Mouse (Mus musculus): ENCODE measurements around the gene Anks4b. TPM values are rescaled to one million over a fixed set of nuclear protein-coding genes. Genes with fewer than 3 reads are reported as not detected.

Gene Anks4b
- polyA plus RNA-seq (2014; fragmentation: Nextera tagmentation; extraction: Ambion mirVana), result 4.5 and 5.2 TPM in 2 replicates

GRCm38 (mm10) chr7:120173603-120174244 is at the start of gene Anks4b:
Anks4b (plus strand) TSS chr7:120173858.
- DNase-seq (ENCODE audit: low spot score), result peak; percentile 63
- WGBS, result 72% methylated on average over 10 of the region's 10 CpGs
- ATAC-seq (replicated peaks; ENCODE audit: low FRiP score, low TSS enrichment, low read depth), result peak; percentile 81
- H3K4me1 ChIP-seq (replicated peaks; ENCODE audit: control insufficient read depth, insufficient read depth, low read length), result no peaks in the 10 kb centered on the region
- H3K27ac ChIP-seq (ENCODE audit: low read depth), result no peak within 1 kb of the TSS
- H3K4me3 ChIP-seq (ENCODE audit: low read depth, low read length), result peak within 1 kb of the TSS; percentile 24
- no peaks in the 10 kb centered on the region for H3K9me3 ChIP-seq (ENCODE audit: control insufficient read depth, low read length)
- H3K27me3 ChIP-seq (replicated peaks; ENCODE audit: control insufficient read depth, insufficient read depth, low read length), result no peaks in the 10 kb centered on the region
- H3K9ac ChIP-seq (ENCODE audit: low read length), result no peak within 1 kb of the TSS
- peak within 1 kb of the TSS; percentile 37 for H3K4me2 ChIP-seq (ENCODE audit: low read length)
- no peaks in the 10 kb centered on the region for H3K36me3 ChIP-seq (ENCODE audit: control insufficient read depth, insufficient read depth, low read length)

GRCm38 (mm10) chr7:120124844-120125243 is 48.8 kb upstream of the Anks4b start:
- Histone ChIP-seq H3K27me3 (replicated peaks; ENCODE audit: control insufficient read depth, insufficient read depth, low read length) (no peaks in the 10 kb centered on the region), H3K4me1 (replicated peaks; ENCODE audit: control insufficient read depth, insufficient read depth, low read length) (peaks cover 6% of the 10 kb centered on the region; the same call in 1 of the 2 replicates), H3K9me3 (ENCODE audit: control insufficient read depth, low read length) (no peaks in the 10 kb centered on the region), H3K4me3 (ENCODE audit: low read depth, low read length) (no peak overlapping the region), H3K36me3 (ENCODE audit: control insufficient read depth, insufficient read depth, low read length) (peaks cover 16% of the 10 kb centered on the region), H3K27ac (ENCODE audit: low read depth) (no peak overlapping the region), H3K4me2 (ENCODE audit: low read length) (no peak overlapping the region), H3K9ac (ENCODE audit: low read length) (no peak overlapping the region)
- ATAC-seq (replicated peaks; ENCODE audit: low FRiP score, low TSS enrichment, low read depth) (peak; percentile 83), DNase-seq (ENCODE audit: low spot score) (peak; percentile 81)
- WGBS, result 1% methylated on average over 3 of the region's 3 CpGs

GRCm38 (mm10) chr7:120126976-120127685 is 46.5 kb upstream of the Anks4b start:
- Histone ChIP-seq H3K27ac (ENCODE audit: low read depth) (no peak overlapping the region), H3K27me3 (replicated peaks; ENCODE audit: control insufficient read depth, insufficient read depth, low read length) (no peaks in the 10 kb centered on the region), H3K4me3 (ENCODE audit: low read depth, low read length) (no peak overlapping the region), H3K9me3 (ENCODE audit: control insufficient read depth, low read length) (no peaks in the 10 kb centered on the region), H3K4me2 (ENCODE audit: low read length) (no peak overlapping the region), H3K9ac (ENCODE audit: low read length) (no peak overlapping the region), H3K4me1 (replicated peaks; ENCODE audit: control insufficient read depth, insufficient read depth, low read length) (peaks cover 6% of the 10 kb centered on the region; the same call in 1 of the 2 replicates), H3K36me3 (ENCODE audit: control insufficient read depth, insufficient read depth, low read length) (no peaks in the 10 kb centered on the region)
- no peak for DNase-seq (ENCODE audit: low spot score)
- WGBS, result 33% methylated on average over 5 of the region's 5 CpGs
- no peak for ATAC-seq (replicated peaks; ENCODE audit: low FRiP score, low TSS enrichment, low read depth)

GRCm38 (mm10) chr7:120127686-120128059 is 46.0 kb upstream of the Anks4b start:
- Histone ChIP-seq H3K4me1 (replicated peaks; ENCODE audit: control insufficient read depth, insufficient read depth, low read length) (peaks cover 6% of the 10 kb centered on the region; the same call in 1 of the 2 replicates), H3K4me2 (ENCODE audit: low read length) (no peak overlapping the region), H3K27ac (ENCODE audit: low read depth) (no peak overlapping the region), H3K9ac (ENCODE audit: low read length) (no peak overlapping the region), H3K9me3 (ENCODE audit: control insufficient read depth, low read length) (no peaks in the 10 kb centered on the region), H3K36me3 (ENCODE audit: control insufficient read depth, insufficient read depth, low read length) (no peaks in the 10 kb centered on the region), H3K27me3 (replicated peaks; ENCODE audit: control insufficient read depth, insufficient read depth, low read length) (no peaks in the 10 kb centered on the region), H3K4me3 (ENCODE audit: low read depth, low read length) (no peak overlapping the region)
- ATAC-seq (replicated peaks; ENCODE audit: low FRiP score, low TSS enrichment, low read depth) (no peak), DNase-seq (ENCODE audit: low spot score) (no peak)
- 23% methylated on average over 4 of the region's 4 CpGs for WGBS

- Histone ChIP-seq H3K4me2 (ENCODE audit: low read length) (no peak overlapping the region), H3K4me1 (replicated peaks; ENCODE audit: control insufficient read depth, insufficient read depth, low read length) (peaks cover 6% of the 10 kb centered on the region; the same call in 1 of the 2 replicates), H3K4me3 (ENCODE audit: low read depth, low read length) (no peak overlapping the region), H3K36me3 (ENCODE audit: control insufficient read depth, insufficient read depth, low read length) (no peaks in the 10 kb centered on the region), H3K27ac (ENCODE audit: low read depth) (no peak overlapping the region), H3K27me3 (replicated peaks; ENCODE audit: control insufficient read depth, insufficient read depth, low read length) (no peaks in the 10 kb centered on the region), H3K9me3 (ENCODE audit: control insufficient read depth, low read length) (no peaks in the 10 kb centered on the region), H3K9ac (ENCODE audit: low read length) (no peak overlapping the region)
- WGBS, result 72% methylated on average over 4 of the region's 4 CpGs
- DNase-seq (ENCODE audit: low spot score) (peak; percentile 39), ATAC-seq (replicated peaks; ENCODE audit: low FRiP score, low TSS enrichment, low read depth) (no peak)
Measured at GRCm38 (mm10) chr7:120128951-120129350, 44.7 kb upstream of the Anks4b start.

GRCm38 (mm10) chr7:120142743-120143142 is 30.9 kb upstream of the Anks4b start:
- 82% methylated on average over 1 of the region's 1 CpGs for WGBS

GRCm38 (mm10) chr7:120145191-120145590 is 28.5 kb upstream of the Anks4b start, which contains the start of gene Zp2:
Zp2 (minus strand) TSS chr7:120145291.
- Histone ChIP-seq H3K9ac (ENCODE audit: low read length) (no peak within 1 kb of the TSS), H3K27me3 (replicated peaks; ENCODE audit: control insufficient read depth, insufficient read depth, low read length) (no peaks in the 10 kb centered on the region), H3K36me3 (ENCODE audit: control insufficient read depth, insufficient read depth, low read length) (no peaks in the 10 kb centered on the region), H3K27ac (ENCODE audit: low read depth) (no peak within 1 kb of the TSS), H3K4me1 (replicated peaks; ENCODE audit: control insufficient read depth, insufficient read depth, low read length) (no peaks in the 10 kb centered on the region), H3K4me3 (ENCODE audit: low read depth, low read length) (no peak within 1 kb of the TSS), H3K4me2 (ENCODE audit: low read length) (no peak within 1 kb of the TSS), H3K9me3 (ENCODE audit: control insufficient read depth, low read length) (no peaks in the 10 kb centered on the region)
- 70% methylated on average over 9 of the region's 9 CpGs for WGBS
- ATAC-seq (replicated peaks; ENCODE audit: low FRiP score, low TSS enrichment, low read depth) (no peak), DNase-seq (ENCODE audit: low spot score) (no peak)

More at GRCm38 (mm10) chr7:120142743-120143142, 30.9 kb upstream of the Anks4b start:
- H3K27me3 ChIP-seq (replicated peaks; ENCODE audit: control insufficient read depth, insufficient read depth, low read length), result no peaks in the 10 kb centered on the region
- no peak for ATAC-seq (replicated peaks; ENCODE audit: low FRiP score, low TSS enrichment, low read depth)
- H3K4me3 ChIP-seq (ENCODE audit: low read depth, low read length), result no peak overlapping the region
- H3K4me2 ChIP-seq (ENCODE audit: low read length), result no peak overlapping the region
- no peaks in the 10 kb centered on the region for H3K4me1 ChIP-seq (replicated peaks; ENCODE audit: control insufficient read depth, insufficient read depth, low read length)
- H3K27ac ChIP-seq (ENCODE audit: low read depth), result no peak overlapping the region
- no peak overlapping the region for H3K9ac ChIP-seq (ENCODE audit: low read length)
- no peak for DNase-seq (ENCODE audit: low spot score)
- no peaks in the 10 kb centered on the region for H3K9me3 ChIP-seq (ENCODE audit: control insufficient read depth, low read length)
- H3K36me3 ChIP-seq (ENCODE audit: control insufficient read depth, insufficient read depth, low read length), result no peaks in the 10 kb centered on the region

- no peaks in the 10 kb centered on the region for H3K36me3 ChIP-seq (ENCODE audit: control insufficient read depth, insufficient read depth, low read length)
- H3K9me3 ChIP-seq (ENCODE audit: control insufficient read depth, low read length), result no peaks in the 10 kb centered on the region
- H3K9ac ChIP-seq (ENCODE audit: low read length), result no peak overlapping the region
- ATAC-seq (replicated peaks; ENCODE audit: low FRiP score, low TSS enrichment, low read depth) (peak; percentile 75), DNase-seq (ENCODE audit: low spot score) (no peak)
- no peaks in the 10 kb centered on the region for H3K27me3 ChIP-seq (replicated peaks; ENCODE audit: control insufficient read depth, insufficient read depth, low read length)
- H3K4me1 ChIP-seq (replicated peaks; ENCODE audit: control insufficient read depth, insufficient read depth, low read length), result no peaks in the 10 kb centered on the region
- no peak overlapping the region for H3K4me3 ChIP-seq (ENCODE audit: low read depth, low read length)
- no peak overlapping the region for H3K27ac ChIP-seq (ENCODE audit: low read depth)
- WGBS, result 36% methylated on average over 3 of the region's 3 CpGs
- H3K4me2 ChIP-seq (ENCODE audit: low read length), result no peak overlapping the region
Measured at GRCm38 (mm10) chr7:120150257-120150656, 23.4 kb upstream of the Anks4b start.
